Mouse (Mus musculus) testis, adult 2 months (tissue): ENCODE data around the gene Inpp5f.

Experiments used
- CTCF ChIP-seq: fragments of 200-500 bp; IDR thresholded peaks from 2 replicates; pipeline ENCODE4 v1.5.1; 2012; ENCODE audit warnings: low read depth, mild to moderate bottlenecking, inconsistent platforms, low read length, moderate library complexity; ENCODE audit not compliant: control insufficient read depth, insufficient read depth, insufficient replicate concordance
- POLR2A ChIP-seq: fragments of 200-500 bp; IDR thresholded peaks from 2 replicates; pipeline ENCODE4 v1.6.1; 2012; ENCODE audit warnings: low read depth, mild to moderate bottlenecking, inconsistent platforms, low read length, moderate library complexity; ENCODE audit not compliant: control insufficient read depth

DNA sequence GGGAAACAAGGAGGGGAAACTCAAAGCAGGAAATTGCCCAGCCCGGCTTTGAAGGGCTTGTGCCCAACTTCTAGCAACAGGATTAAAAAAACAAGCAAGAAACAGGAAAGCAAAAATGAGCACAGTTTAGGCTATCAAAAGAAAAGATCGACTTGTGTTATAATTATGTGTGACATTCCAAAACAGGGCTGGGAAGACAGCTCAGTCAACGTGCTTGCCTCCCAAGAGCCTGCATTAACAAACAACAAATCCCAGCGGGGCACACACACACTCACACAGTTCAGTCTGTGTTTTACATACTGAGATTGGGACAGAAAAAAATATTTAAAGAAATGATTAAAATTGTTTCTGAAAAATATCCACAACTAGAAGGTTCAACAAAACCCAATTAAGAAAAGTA is 106.9 kb downstream of the Inpp5f start:
- TF ChIP-seq CTCF (no peak), POLR2A (no peak)
